Mouse (Mus musculus): ENCODE results near the gene Nol4l.
A peak's percentile ranks its signal among the peaks of the same experiment; 100 is the strongest.

Gene Nol4l

DNA sequence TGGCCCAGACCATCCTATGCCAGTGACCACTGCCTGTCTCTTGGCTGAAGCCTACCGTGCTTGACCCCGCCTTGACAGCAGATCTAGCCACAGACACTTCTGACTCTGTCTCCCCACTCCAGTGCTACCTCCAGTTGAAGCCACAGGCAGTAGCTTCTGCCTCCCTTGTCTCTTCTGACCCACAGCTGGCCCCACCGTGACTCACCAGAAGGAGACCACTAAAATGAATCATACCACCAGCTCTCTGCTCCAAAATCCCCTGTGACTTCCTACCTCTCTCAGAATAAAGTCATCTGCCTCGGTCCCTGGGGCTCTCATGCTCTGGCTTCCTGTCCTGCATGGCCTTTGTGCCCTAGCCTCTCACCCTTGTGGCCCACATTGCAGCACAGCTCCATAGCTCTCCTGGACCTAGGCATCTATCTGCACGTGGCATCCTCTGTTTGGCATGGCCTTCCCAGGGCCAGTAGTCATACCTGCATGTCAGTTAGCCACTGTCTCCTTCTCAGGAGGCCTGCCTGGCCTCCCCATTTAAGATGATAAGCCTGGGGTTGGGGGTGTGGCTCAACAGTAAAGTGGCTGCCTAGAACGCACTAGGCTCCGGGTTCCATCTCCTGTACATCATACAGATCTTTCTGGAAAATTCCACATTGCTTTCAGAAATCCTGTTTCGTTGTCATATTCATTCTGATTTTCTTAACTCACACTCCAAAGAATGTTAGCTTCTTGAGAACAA, 13.3 kb upstream of the Nol4l start:
- no peak for DNase-seq

DNA sequence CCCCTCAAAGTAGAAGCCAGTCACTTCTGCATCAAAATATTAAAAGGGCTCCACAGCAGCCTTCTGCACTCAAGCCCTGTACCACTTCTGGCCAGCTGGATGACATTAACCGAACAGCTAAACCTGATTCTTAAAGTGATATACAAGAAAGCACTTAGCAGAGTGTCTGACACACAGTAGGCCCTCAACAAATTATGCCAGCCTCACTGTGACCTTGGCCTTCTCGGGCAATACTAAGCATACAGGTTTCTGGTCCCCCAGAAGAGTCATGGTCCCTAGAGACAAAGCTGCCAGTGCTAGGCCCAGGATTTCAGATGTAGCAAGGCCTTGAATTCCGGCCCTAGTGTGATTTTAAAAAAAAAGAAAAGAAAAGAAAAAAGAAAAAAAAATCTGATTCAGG, 9.1 kb upstream of the Nol4l start:
- no peak for DNase-seq

DNA sequence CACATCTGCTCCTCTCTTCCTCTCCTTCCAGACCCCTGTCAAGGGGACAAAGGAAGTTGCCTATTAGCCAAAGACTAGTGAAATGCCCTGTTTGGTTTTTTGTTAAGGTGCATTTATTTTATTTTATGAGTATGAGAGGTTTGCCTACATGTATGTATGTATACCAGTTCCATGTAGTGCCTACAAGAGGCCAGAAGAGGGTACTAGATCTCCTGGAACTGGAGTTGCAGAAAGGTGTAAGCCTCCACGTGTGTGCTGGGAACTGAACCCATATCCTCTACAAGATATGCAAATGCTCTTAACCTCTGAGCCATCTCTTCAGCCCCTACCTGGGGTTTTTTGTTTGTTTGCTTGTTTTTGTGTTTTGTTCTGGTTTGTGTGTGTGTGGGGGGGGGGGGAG, 4.2 kb upstream of the Nol4l start:
- no peak for DNase-seq

DNA sequence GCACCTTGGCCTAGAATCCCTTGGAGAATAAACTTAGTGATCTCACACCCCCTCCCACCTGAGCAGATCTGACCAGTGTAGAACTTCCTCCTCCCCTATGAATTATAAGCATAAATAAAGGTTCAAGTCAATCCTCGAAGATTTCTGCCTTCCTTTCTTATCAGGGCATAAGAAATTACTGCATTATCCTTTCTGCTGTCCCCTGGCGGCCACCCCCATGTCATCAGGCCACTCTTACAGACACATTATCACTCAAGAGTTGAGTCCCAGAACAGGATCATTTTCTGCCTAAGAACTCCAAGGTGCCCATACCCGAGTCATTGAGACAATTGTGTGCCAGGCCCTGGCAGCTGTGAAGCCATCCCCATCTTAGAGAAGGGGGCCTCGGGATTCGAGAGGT, 1.2 kb upstream of the Nol4l start:
- DNase-seq, result no peak

- peak; percentile 65 for DNase-seq
These were observed 398 bp downstream of the Nol4l start for GRCm38 (mm10) chr2:153529365-153529781.

DNA sequence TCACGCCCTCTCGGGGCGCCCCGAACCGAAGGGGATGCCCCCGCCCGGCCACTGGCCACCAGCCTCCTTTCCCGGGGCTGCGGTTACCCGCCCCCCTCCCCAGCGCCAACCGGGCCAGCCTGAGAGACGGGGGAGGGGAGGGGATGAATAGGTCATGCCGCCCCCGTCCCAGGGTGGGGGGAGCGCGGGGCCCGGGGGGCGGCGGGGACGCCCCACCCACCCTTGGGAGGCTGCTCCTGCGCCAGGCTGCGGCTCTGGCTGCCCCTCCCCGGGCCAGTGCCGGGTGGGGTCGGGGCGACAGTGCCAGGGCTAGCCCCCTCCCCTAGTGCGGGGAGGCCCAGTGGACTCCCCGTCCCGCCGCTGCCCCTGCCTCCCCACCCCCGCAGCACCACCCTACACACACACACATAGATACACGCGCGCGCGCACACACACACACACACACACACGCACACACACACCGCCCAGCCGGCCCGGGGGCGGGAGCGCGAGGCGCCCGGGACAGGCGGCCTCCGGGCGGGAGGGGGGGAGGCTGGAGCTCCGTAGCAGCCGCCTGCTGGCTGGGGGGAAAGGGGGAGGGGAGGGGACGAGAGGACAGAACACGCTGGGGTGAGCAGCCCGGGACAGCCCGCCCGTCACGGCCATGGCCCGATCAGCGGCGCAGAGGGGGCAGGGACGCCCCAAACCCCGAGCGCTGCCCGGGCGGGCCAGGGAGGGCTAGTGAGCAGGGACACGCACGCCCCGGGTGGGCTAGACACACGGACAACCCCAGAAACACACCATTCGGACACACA, 1.0 kb downstream of the Nol4l start:
- DNase-seq, result peak; percentile 60

DNA sequence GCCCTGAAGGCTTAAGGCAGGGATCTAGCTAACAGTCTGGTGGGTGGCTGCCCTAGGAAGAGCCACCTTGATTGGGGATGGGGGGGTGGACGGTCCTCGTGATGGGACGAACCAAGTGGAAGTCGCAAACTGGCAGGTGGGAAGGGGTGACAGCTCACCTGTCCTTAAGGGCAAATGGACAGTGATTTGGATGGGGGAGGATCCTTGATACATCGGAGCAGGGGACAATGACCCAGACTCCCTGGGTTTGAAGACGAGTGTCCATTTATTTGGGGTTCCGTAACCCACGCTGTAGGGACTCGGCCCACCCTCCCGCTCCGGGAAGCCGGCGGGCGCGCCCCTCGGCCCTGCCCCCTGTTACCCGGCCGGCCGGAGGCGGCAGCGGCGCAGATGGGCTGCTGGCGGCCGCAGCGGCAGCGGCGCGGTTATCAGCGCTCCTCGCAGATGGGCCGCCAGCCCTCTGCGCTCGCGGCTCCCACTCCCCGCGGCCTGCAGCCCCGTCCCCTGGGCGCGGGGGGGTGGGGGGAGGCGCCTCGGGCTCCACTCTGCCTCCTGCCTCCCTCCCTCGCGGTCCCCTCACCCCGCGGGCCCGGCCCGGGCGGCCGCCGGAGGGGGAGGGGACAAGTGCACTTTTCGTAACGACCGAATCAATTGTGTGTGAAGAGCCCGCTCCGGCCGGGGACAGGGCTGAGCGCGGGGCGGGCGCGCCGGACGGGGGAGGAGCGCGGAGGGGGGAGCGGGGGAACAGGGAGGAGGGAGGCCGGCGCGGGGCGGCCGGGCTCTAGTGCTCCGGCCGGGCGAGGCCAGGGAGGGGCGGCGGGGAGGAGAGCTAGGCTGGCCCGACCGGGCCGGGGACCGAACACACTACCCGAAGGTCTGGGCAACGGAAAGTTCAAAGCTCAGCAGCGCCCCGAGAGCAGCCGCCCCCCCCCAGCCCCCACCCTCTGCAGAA, 1.9 kb downstream of the Nol4l start:
- peak; percentile 71 for DNase-seq

DNA sequence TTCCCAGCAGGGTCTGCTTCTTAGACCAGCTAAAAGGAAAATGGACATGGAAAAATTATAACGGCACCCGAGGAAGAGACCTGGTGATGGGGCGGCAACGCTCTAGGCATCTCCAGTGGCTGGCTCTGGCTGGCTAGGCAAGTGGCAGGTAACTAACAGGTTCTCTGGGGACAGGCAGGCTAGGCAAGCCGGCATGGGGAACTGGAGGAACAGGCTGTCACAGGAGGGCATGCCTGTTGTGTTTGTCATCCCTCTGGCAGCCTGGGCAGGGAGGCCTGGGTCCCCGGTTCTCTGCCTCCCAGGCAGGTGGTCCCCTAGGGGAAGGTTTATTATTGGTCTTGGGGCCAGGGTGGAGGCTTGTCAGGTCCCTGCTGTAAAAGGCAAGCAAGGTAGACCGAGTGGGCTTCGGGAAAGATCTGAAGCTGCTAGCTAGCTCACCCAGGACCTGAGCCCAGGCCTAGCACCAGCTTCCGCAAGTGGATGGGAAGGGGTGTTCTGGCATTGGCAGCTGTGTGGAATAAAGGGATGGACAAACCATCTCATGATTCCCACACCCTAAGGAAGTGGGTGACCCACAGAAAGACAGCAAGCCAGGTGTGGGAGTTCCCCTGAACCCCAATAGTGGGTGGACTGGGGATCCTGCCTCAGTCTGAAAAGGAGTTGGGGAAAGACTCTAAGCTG, 2.8 kb downstream of the Nol4l start:
- DNase-seq, result peak; percentile 28

DNA sequence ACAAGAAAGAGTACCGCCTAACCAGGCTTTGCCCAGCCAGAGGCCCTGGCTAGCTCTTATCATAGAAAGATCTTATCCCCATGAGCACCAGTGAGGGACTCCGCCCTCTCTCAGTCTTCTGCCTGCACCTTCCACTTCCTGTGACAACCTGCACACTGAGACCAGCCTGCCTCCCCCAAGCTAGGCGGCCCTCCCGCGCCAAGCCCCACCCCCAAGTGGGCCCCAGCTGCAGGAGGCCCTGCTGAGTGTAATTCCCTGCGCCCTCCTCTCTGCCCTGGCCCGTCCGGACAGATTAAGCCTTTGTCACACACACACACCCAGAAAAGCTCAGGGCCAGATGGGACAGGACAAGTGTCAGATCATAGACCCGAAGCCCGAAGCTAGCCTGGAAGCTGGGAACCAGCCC, 3.9 kb downstream of the Nol4l start:
- peak; percentile 32 for DNase-seq

GRCm38 (mm10) chr2:153524727-153525126, 5.0 kb downstream of the Nol4l start:
- DNase-seq, result no peak

DNA sequence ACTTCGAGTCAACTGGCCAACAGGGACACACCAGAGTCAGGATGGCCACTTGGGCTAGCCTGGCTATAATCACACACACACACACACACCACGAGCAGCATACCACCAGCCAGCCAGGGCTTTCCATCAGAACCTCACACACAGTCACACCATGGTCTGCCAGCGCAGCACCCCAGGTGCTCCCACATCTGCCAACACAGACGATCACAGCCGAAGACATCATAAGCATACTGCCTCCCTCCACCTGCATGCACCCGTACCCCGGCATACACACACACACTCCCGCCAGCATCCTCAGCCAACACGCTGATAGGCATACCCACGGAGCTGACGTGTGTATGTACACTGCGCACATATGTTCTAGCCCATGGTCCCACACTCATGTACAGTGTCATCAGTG, 6.1 kb downstream of the Nol4l start:
- DNase-seq, result no peak

DNA sequence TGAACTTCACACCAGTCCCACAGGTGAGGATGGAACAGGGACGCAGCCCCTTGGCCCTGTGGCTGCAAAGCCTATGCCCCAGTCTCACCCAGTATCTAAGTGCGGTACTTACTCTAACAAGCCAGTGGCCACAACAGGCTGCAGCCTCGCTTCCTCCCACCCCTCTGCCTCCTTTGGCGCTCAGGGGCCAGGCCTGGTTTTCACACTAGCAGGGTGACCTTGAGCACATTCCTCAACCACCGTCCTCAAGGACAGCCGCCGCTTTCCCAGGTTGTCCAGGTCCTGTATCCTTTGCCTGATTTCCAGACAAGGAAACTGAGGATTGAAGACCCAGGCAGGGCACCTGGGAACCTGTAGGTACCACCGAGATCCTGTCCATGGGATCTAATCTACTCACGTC, 6.6 kb downstream of the Nol4l start:
- peak; percentile 23 for DNase-seq

DNA sequence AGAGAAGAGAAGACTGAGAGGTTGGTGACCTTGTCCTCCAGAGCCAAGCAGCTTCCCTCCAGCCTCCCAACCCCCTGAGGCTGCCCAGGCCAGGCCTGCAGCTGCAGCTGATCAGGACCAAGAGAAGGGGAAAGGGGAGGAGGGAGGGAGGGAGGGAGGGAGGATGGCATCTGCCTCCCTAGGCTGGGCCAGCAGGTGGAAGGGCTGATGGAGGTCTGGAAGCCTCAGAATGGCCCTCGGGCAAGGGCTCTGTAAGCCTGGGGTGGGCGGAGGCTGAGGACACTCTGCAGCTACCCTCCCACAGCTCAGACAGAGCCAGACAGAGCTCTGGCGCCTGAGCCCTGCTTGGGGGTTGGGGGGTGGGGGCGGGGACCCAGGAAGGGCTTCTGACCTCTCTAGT, 7.5 kb downstream of the Nol4l start:
- no peak for DNase-seq

DNA sequence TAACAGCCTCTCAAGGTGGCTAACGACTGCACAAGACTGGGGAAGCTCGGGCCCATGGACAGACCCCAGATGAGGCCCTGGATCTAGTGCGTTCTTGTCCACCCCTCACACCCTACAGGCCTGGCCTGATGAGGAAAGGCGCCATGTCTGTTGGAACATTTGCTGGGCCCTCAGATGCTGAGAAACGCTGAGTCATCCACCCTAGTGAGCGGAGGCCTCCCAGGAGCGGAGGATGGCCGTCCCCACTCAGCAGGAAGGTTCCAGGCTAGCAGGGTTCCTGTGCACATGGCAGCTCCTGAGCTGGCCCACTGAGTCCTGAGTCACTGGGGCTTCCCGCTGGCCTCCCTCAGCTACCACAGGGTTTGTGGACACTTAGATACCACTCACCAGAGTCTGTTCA, 9.7 kb downstream of the Nol4l start:
- DNase-seq, result no peak

DNA sequence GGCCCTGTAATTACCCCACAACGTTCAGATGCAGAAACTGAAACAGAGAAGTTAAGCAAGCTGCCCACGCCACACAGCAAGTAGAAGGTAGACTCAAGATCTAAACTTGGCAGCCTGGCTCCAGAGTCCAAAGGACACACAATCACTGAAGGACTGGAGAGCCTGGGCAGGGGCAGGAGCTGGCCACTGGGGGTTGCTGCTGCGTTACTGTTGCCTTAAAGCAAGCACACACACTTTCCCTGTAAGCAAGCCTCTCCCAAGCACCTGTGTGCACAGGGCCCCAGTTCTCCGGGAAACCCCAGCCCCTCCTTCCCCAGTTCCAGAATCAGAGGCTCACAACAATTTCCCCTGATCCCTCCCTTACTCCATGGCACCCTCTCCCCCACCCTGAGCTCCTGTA, 12.8 kb downstream of the Nol4l start:
- peak; percentile 61 for DNase-seq

- no peak for DNase-seq
These were observed 14.2 kb downstream of the Nol4l start for GRCm38 (mm10) chr2:153515582-153515981.

DNA sequence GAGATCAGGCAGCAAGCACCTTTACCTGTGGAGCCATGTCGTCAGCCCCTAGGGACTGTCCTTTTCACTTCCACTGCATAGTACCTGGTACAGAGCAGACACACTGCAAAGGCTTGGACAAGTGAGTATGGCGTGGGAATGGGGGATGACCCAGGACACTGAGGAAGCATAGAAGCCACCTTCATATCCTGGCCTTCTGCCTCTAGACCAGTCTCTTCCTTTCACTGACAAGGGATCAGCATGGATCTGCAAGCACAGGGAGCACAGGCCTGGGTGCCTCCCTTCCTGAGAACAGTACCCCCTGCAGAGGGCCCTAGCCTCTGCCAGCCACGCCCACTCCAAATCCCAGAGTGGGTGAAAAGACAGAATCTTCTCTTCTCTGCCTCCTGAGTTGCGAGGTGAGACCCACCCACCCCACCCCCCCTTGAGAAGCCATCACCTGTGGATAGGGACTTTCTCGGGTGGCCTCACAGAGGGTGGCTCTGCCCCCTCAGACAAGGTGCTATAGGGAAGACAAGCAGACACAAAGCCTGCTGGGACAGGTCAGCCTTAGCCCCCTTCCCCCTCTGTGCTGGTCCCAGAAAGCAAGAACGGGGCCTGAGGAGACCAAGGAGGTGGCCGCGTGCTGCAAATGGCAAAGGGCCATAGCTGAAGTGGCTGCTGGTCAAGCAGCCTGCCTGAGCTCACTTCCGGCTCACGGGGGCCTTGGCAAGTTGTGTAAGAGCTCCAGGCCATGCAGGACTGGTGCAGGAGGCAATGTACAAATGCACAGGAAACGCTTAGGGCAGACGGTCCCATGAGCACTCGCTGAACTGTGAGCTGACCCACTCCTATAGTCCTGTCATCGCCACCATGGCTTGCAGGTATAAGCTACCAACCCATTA, 15.0 kb downstream of the Nol4l start:
- no peak for DNase-seq

GRCm38 (mm10) chr2:153513983-153514382, 15.8 kb downstream of the Nol4l start:
- no peak for DNase-seq

DNA sequence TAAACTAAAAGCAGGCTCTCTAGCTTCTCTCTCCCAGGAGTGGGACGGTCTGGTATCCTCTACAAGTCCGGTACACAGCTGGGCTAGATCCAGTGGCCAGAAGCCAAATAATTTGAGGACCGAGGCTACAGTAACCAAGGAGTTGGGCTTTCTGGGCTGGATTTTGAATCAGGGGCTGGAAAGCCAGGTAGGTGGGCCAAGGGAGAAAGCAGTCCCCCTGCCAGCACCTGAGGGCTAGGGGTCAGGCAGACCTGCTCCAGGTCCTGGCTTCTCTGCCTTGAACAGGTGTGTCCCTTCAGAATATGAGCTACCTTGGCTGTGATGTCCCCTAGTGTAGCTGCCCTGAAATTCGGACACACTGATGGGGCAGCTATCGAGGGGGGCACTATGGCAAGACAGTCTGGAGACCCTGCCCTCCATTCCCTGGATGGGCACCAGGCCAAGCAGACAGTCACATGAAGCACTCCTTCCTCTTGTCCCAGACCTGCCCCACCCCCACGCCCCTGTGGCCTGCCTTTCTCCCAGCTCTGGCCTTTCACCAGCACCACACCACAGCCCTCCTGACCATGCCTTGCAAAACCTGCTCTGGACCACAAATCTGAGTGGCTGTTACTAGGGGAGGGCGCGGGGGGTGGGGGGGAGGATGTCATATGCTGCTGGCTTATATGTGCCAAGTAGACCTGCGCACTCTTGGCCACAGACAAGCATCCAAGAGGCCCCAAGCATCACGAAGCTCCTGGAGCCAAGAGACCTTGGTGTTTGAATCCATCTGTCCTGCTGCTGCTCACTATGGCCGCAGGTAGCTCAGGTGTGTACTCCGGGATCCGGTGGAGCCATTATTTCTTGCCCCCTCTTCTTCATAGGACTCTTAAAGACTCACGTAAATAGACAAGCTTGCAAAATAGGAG, 17.1 kb downstream of the Nol4l start:
- DNase-seq, result no peak

DNA sequence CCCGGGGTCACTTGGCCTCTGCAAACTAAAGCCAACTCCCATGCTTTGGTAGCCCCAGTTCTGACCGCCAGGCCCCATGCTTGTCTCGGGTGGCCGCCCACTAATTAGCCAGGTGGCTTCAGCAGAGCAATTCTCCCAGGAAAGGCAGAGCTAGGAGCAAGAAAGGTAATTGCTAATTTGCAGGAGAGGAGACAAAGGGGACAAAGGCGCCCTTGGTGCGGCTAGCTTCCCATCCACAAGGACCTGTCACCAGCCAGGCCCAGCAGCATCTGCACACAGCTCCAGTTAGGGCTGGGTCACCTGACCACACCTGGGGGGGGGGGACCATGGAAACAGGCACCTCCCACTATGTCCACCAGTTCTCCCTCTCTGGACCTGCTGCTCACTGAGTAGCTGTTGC, 18.2 kb downstream of the Nol4l start:
- no peak for DNase-seq

GRCm38 (mm10) chr2:153510136-153510535, 19.6 kb downstream of the Nol4l start:
- DNase-seq, result no peak
